Mouse (Mus musculus) kidney, embryonic 15.5 days (tissue): ENCODE data around the gene Gfra1. TPM values are rescaled to one million over a fixed set of nuclear protein-coding genes. Genes with fewer than 3 reads are reported as not detected.

ENCODE experiments used
- ATAC-seq: fragments of 200-750 bp; cut with Nextera tagmentation; replicated peaks from 2 replicates; pipeline ENCODE4 v1.8.0; 2017; ENCODE audit warnings: moderate TSS enrichment; ENCODE audit not compliant: low FRiP score
- H3K27ac ChIP-seq: fragments of 300-500 bp; sonication (generic); 2 replicates; pipeline ENCODE4 v1.5.1; 2015; ENCODE audit warnings: mild to moderate bottlenecking, inconsistent platforms
- H3K27me3 ChIP-seq: fragments of 300-500 bp; sonication (generic); 2 replicates; pipeline ENCODE4 v1.6.1; 2015; ENCODE audit warnings: inconsistent platforms
- H3K36me3 ChIP-seq: fragments of 300-500 bp; sonication (generic); 2 replicates; pipeline ENCODE4 v1.6.1; 2015; ENCODE audit warnings: inconsistent platforms
- H3K4me1 ChIP-seq: fragments of 300-500 bp; sonication (generic); 2 replicates; pipeline ENCODE4 v1.6.1; 2015; ENCODE audit warnings: inconsistent platforms
- H3K4me2 ChIP-seq: fragments of 300-500 bp; sonication (generic); 2 replicates; pipeline ENCODE4 v1.6.1; 2015; ENCODE audit warnings: moderate library complexity, mild to moderate bottlenecking, inconsistent platforms
- H3K4me3 ChIP-seq: fragments of 300-500 bp; sonication (generic); replicated peaks from 2 replicates; pipeline ENCODE4 v1.5.1; 2015; ENCODE audit warnings: mild to moderate bottlenecking, inconsistent platforms
- H3K9ac ChIP-seq: fragments of 300-500 bp; sonication (generic); 2 replicates; pipeline ENCODE4 v1.6.1; 2015; ENCODE audit warnings: mild to moderate bottlenecking, inconsistent platforms
- H3K9me3 ChIP-seq: fragments of 300-500 bp; sonication (generic); replicated peaks from 2 replicates; pipeline ENCODE4 v1.6.1; 2016; ENCODE audit warnings: inconsistent platforms
- WGBS: fragments of 180-500 bp; shearing (Covaris S2); methylation state at CpG from one replicate; pipeline ENCODE4 v1.1.7; 2015; ENCODE audit warnings: mixed read lengths; 5-methylcytosine and 5-hydroxymethylcytosine counted together
- polyA plus RNA-seq: library from polyadenylated mRNA; unstranded; fragments of >200 nt; fragmentation: Nextera tagmentation; extraction: Ambion mirVana; gene quantifications from 2 replicates; pipeline ENCODE4 v1.2.1, GENCODE M21; 2015

Gene Gfra1
- polyA plus RNA-seq, 1 experiment from 2014 or later: 65.3 TPM

DNA sequence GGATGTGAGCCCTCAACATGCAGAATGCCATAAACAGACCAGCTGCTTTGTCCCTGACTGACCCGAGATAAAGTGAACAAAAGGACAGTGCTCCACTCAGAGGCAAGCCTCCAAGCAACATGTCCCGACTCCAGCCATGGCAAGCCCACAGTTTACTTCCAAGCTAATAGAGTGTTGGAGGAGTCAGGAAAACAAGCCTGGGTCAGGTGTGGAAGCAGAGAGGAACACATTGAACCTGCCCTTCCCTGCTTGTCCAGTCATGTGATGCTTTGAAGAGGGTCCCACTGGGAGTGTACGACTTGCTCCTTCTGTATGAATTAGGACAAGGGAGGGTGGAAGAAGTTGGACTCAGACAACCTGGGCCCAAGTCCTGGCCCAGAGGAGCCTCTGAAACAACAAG lies 72.4 kb downstream of the Gfra1 start:
- H3K27ac ChIP-seq: no peak overlapping the region
- no peak overlapping the region for H3K9ac ChIP-seq
- H3K36me3 ChIP-seq: no peaks in the 10 kb centered on the region
- H3K27me3 ChIP-seq: no peaks in the 10 kb centered on the region
- H3K4me1 ChIP-seq: peaks cover 18% of the 10 kb centered on the region
- H3K4me2 ChIP-seq: no peak overlapping the region
- WGBS: 57% methylated on average over 3 of the region's 3 CpGs
- no peak for ATAC-seq
- H3K4me3 ChIP-seq: no peak overlapping the region
- no peaks in the 10 kb centered on the region for H3K9me3 ChIP-seq

DNA sequence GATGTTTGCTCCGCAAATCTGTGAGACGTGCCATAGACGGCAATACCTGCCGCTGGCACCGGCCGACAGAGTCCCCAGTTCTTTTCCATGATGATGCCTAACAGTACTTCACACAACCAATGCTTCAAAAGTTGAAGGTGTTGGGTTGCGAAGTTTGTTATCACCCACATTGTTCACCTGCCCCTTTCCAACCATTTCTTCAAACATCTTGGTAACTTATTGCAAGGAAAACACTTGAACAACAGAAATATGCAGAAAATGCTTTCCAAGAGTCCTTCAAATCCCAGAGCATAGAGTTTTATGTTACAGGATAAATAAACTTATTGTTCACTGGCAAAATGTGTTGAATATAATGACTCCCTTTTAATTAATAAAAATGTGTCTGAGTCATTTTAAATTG lies 73.2 kb downstream of the Gfra1 start:
- H3K4me1 ChIP-seq: peaks cover 20% of the 10 kb centered on the region
- no peak overlapping the region for H3K4me2 ChIP-seq
- no peak for ATAC-seq
- no peak overlapping the region for H3K9ac ChIP-seq
- no peaks in the 10 kb centered on the region for H3K27me3 ChIP-seq
- WGBS: 94% methylated on average over 7 of the region's 7 CpGs
- no peaks in the 10 kb centered on the region for H3K36me3 ChIP-seq
- H3K27ac ChIP-seq: no peak overlapping the region
- no peaks in the 10 kb centered on the region for H3K9me3 ChIP-seq
- no peak overlapping the region for H3K4me3 ChIP-seq

DNA sequence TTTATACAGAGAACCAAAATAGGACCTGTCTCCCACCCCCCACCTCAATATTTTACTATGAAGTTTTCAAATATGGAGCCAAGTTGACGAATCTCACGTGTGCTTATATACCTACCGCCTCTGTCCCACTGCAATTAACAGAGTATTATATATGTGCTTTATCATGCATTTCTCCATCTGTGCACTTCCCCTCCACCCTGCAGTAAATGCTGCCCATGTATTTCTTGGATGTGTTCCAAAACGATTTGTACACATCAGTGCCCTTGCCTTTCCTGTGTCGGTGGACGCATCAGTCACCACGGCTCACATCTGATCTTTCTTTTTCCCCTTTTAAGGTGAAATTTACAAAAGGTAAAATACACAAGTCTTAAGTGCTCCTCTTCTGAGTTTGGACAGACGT lies 77.7 kb downstream of the Gfra1 start:
- WGBS: 28% methylated on average over 8 of the region's 8 CpGs
- peak overlapping the region; percentile 71 for H3K27ac ChIP-seq
- peak; percentile 68 for ATAC-seq

DNA sequence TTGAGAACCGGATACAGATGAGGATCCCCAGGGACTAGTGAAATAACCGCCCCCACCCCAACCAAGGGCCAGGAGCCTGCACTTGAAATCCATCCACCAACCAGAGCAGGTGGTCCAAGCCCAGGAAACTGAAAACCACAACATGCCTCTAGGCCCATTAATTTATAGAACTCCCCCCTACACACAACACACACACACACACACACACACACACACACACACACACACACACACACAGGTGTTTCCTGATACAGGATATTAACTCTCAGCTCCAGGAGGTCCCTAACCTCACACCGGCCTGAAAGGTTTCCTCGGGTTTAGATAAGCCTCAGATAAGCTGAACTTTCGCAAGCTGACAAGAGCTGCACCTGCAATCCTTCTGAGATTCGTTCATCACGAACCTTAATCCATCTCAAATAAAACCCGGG lies 79.0 kb downstream of the Gfra1 start:
- WGBS: 38% methylated on average over 8 of the region's 8 CpGs
- no peaks in the 10 kb centered on the region for H3K36me3 ChIP-seq
- H3K4me3 ChIP-seq: no peak overlapping the region
- no peaks in the 10 kb centered on the region for H3K9me3 ChIP-seq
- no peak overlapping the region for H3K4me2 ChIP-seq
- no peaks in the 10 kb centered on the region for H3K27me3 ChIP-seq
- peaks cover 33% of the 10 kb centered on the region for H3K4me1 ChIP-seq
- peak overlapping the region; percentile 71 for H3K27ac ChIP-seq
- H3K9ac ChIP-seq: no peak overlapping the region
- peak; percentile 57 for ATAC-seq

More for the DNA sequence above, 77.7 kb downstream of the Gfra1 start:
- Histone ChIP-seq H3K27me3 (no peaks in the 10 kb centered on the region), H3K4me2 (no peak overlapping the region), H3K4me1 (peaks cover 33% of the 10 kb centered on the region), H3K36me3 (no peaks in the 10 kb centered on the region), H3K9ac (no peak overlapping the region), H3K4me3 (no peak overlapping the region), H3K9me3 (no peaks in the 10 kb centered on the region)

DNA sequence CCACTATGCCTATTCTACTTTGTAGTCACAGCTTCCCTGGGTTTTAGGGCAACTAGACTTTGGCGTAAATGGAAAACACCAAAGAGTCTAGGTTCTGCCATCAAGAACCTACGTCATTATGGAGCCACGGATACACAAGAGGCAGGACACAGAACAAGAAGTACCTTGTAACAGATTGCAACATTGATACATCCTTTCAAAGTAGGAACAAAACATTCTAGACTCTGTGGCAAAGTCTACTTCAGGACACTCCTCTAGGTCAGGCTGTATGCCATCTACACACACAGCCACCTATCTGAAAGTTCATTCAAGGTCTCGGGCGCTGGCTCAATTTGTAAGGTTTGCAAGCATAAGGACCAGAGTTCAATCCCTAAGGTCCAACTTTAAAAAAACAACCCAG lies 81.1 kb downstream of the Gfra1 start:
- no peak overlapping the region for H3K9ac ChIP-seq
- no peak for ATAC-seq
- H3K4me1 ChIP-seq: peaks cover 32% of the 10 kb centered on the region
- H3K27ac ChIP-seq: no peak overlapping the region
- no peaks in the 10 kb centered on the region for H3K36me3 ChIP-seq
- no peaks in the 10 kb centered on the region for H3K27me3 ChIP-seq
- no peak overlapping the region for H3K4me2 ChIP-seq
- no peak overlapping the region for H3K4me3 ChIP-seq
- no peaks in the 10 kb centered on the region for H3K9me3 ChIP-seq
- WGBS: over 99% methylated on average over 5 of the region's 5 CpGs

DNA sequence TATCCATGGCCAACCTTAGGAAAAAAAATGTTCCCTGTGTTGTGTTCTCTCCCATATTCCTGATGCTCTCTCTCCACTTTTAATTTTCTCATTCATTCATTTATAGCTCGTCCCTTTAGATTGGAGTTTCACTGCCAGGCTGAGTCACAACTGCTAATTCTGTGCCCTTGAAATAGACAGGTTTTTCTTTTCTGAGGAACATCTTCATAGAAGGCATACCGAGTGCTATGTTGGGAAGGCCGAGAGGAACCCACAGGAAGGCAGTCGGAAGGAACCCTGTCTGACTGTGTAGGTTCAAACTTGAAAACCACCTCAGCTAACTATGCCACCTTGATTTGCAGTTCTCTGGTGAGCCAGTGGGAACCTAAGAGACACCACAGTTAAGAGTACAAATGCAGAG lies 81.6 kb downstream of the Gfra1 start:
- no peaks in the 10 kb centered on the region for H3K27me3 ChIP-seq
- no peaks in the 10 kb centered on the region for H3K9me3 ChIP-seq
- H3K4me2 ChIP-seq: no peak overlapping the region
- H3K4me1 ChIP-seq: peaks cover 33% of the 10 kb centered on the region
- H3K27ac ChIP-seq: no peak overlapping the region
- 89% methylated on average over 4 of the region's 4 CpGs for WGBS
- no peak for ATAC-seq
- H3K9ac ChIP-seq: no peak overlapping the region
- H3K36me3 ChIP-seq: no peaks in the 10 kb centered on the region
- H3K4me3 ChIP-seq: no peak overlapping the region

DNA sequence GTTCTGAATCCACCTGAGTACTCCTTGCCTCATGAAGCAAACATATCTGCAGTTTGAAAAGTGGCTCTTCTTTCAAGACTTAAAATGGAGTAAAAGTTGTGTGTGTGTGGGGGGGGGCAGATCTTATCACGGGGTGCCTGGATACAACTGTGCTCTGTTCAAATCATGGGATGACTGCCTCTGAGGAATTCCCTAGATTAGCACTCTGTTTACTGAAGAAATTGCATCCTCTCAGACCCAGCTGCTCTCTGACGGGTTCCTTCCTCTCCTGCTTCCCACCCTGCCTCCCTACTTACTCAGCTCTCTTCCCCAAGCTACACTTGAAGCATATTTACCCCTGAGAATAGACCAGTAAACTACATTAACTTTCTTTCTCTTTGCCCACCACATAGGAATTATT lies 87.2 kb downstream of the Gfra1 start:
- Histone ChIP-seq H3K27me3 (no peaks in the 10 kb centered on the region), H3K27ac (no peak overlapping the region), H3K9me3 (no peaks in the 10 kb centered on the region), H3K9ac (no peak overlapping the region), H3K36me3 (no peaks in the 10 kb centered on the region), H3K4me2 (no peak overlapping the region), H3K4me1 (peaks cover 21% of the 10 kb centered on the region), H3K4me3 (no peak overlapping the region)
- WGBS: 28% methylated on average over 2 of the region's 2 CpGs
- ATAC-seq: peak; percentile 80; the same call in 1 of the 2 replicates

DNA sequence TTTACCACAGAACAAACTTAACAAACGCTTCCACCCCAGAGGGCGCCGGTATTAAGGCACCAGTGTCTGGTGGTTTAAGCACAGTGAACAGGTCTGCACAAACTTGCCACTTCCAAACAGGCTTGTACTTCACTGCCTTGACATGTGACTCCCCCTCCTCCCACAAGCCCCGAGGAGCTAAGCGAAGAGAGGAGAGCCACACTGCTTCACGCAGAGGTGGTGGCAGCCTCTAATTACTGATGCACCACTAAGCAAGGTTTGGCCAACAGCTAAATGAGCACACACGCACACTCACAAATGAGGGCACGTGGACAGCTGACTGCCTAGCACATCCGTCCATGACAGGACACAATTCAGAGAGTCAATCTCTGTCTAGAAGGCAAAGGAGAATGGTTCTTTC lies 91.0 kb downstream of the Gfra1 start:
- Histone ChIP-seq H3K27ac (no peak overlapping the region), H3K4me2 (no peak overlapping the region), H3K4me1 (peaks cover 15% of the 10 kb centered on the region), H3K4me3 (no peak overlapping the region), H3K27me3 (no peaks in the 10 kb centered on the region), H3K36me3 (no peaks in the 10 kb centered on the region), H3K9ac (no peak overlapping the region), H3K9me3 (no peaks in the 10 kb centered on the region)
- WGBS: 55% methylated on average over 9 of the region's 9 CpGs
- no peak; the same call in 1 of the 2 replicates for ATAC-seq

DNA sequence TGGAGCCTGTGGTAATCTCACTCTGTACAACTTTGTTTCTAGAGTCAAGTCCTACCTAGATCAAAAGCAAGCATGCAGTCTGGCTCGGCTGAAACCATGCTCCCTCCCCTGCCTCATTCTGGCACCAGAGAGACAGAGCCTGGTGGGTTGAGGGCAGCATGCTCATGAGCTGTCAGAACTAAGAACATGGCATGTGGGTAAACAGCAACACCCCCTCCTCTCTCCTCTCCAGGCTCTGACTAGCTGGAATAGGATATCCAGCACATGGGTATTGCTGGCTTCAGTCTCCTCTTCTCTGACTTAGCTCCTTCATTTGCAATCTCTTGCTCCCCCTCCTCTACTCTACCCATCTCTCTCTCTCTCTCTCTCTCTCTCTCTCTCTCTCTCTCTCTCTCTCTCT lies 94.7 kb downstream of the Gfra1 start:
- peaks cover 5% of the 10 kb centered on the region; the same call in 1 of the 2 replicates for H3K4me1 ChIP-seq
- H3K4me3 ChIP-seq: no peak overlapping the region
- WGBS: 71% methylated on average over 1 of the region's 1 CpGs
- H3K9ac ChIP-seq: no peak overlapping the region
- no peak overlapping the region for H3K27ac ChIP-seq
- no peaks in the 10 kb centered on the region for H3K27me3 ChIP-seq
- H3K9me3 ChIP-seq: no peaks in the 10 kb centered on the region
- no peak overlapping the region for H3K4me2 ChIP-seq
- no peaks in the 10 kb centered on the region for H3K36me3 ChIP-seq
- ATAC-seq: no peak

DNA sequence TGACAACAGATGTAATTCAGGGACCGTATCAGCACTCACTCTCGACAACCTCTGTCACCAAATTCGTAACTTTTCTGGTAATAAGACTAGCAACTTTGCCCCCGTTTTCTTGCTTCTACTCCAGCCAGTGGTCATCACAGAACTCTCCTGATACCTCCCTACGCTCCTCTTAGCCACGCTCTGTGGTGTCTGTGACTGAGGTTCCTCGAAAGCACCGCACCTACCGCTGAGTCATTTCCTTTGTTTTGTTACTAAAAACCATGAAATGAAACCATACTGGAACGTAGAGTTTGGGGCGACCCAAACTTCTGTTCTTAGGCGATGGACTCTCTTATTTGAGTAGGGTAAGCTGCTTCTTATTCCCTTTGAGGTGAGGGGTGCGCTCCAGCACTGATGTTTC lies 97.6 kb downstream of the Gfra1 start:
- no peak overlapping the region for H3K4me3 ChIP-seq
- no peaks in the 10 kb centered on the region for H3K9me3 ChIP-seq
- H3K36me3 ChIP-seq: no peaks in the 10 kb centered on the region
- WGBS: 87% methylated on average over 13 of the region's 13 CpGs
- no peak for ATAC-seq
- peaks cover 5% of the 10 kb centered on the region; the same call in 1 of the 2 replicates for H3K4me1 ChIP-seq
- H3K9ac ChIP-seq: no peak overlapping the region
- no peak overlapping the region for H3K4me2 ChIP-seq
- H3K27me3 ChIP-seq: no peaks in the 10 kb centered on the region
- H3K27ac ChIP-seq: no peak overlapping the region

DNA sequence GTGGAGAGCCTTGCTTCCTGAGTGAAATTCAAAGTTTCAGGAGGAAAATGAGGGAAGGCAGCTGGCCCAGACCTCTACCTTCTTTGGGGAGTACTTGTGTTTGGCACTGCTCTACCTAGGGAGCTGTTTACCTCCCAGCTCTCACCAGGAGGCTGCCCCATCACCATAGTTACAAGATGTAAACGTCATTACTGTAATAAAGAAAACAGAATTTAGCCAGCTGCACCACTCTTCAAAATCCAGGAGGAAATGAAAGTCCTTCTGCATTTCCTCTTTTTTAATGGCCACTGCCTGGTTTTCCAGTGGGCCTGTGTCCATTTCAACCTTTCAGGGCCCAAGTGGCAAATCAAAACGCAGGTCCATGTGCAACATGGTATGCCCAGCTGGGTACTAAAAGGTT lies 101.8 kb downstream of the Gfra1 start:
- WGBS: 35% methylated on average over 2 of the region's 2 CpGs
- Histone ChIP-seq H3K9me3 (no peaks in the 10 kb centered on the region), H3K27me3 (no peaks in the 10 kb centered on the region), H3K4me2 (no peak overlapping the region), H3K4me1 (peaks cover 34% of the 10 kb centered on the region), H3K36me3 (no peaks in the 10 kb centered on the region), H3K4me3 (no peak overlapping the region), H3K9ac (no peak overlapping the region), H3K27ac (no peak overlapping the region)
- no peak for ATAC-seq

DNA sequence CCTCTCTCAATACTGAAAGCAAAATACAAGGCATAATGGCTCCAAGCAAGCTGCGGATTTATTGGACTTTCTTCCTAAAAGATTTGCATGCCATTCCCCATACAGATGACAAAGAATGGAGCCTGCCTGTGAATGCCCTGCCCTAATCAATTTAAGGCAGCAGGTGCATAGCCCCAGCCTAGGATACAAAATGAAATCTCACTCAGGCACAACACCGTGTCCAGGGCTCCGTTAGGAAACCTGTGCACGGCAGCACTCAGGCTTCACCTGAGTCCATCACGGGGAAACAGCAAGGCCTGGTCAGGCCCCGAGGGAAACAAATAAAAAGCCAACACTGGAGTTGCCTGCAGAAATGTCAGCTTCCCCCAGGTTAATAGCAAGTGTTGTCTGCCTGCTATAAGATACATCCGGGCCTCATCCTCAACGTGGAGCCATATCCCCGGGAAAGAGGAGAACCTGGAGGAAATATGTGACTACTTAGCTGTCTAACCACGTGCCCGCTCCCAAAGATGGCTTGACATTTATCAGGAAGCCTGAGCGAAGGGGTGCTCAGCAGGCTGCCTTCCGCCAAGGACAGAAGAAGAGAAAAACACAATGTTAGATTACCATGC lies 102.3 kb downstream of the Gfra1 start:
- Histone ChIP-seq H3K9ac (no peak overlapping the region), H3K9me3 (no peaks in the 10 kb centered on the region), H3K4me3 (no peak overlapping the region), H3K27me3 (no peaks in the 10 kb centered on the region), H3K36me3 (no peaks in the 10 kb centered on the region), H3K27ac (0 out of 2 replicates have a peak overlapping the region, but pooled peaks have one; percentile 1), H3K4me1 (peaks cover 39% of the 10 kb centered on the region), H3K4me2 (no peak overlapping the region)
- WGBS: 70% methylated on average over 13 of the region's 13 CpGs
- no peak for ATAC-seq

DNA sequence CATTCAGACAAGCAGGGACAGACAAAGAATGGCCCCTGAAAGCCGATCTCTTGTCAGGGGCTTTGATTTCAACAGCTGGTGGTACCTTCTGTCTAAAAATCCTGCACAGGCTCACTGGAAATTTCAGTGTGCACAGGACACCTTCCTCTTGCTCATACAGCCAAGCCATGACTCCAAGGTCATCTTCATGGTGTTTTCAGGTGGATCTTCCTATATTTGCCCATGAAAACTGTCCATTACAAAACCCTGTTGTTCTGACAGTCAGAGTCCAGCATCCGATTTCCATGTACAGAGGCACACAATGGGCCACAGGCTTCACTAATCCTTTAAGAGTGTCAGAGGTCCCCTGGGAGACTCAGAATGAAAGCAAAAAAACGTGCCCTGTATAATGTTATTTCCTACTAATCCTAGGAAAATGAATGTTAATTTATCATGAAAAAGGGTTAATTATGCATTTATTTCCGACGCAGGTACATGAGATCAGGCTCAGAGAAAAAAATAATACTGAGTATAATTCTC lies 105.8 kb downstream of the Gfra1 start:
- Histone ChIP-seq H3K4me3 (no peak overlapping the region), H3K9me3 (no peaks in the 10 kb centered on the region), H3K4me1 (peaks cover 43% of the 10 kb centered on the region), H3K27ac (no peak overlapping the region), H3K27me3 (no peaks in the 10 kb centered on the region), H3K4me2 (no peak overlapping the region), H3K36me3 (no peaks in the 10 kb centered on the region), H3K9ac (no peak overlapping the region)
- no peak for ATAC-seq
- WGBS: 55% methylated on average over 5 of the region's 5 CpGs
